Mouse (Mus musculus) stomach, postnatal 0 days (tissue): ENCODE data around the gene Cnr1. TPM values are rescaled to one million over a fixed set of nuclear protein-coding genes. Genes with fewer than 3 reads are reported as not detected.

ENCODE experiments used
- ATAC-seq: fragments of 200-750 bp; cut with Nextera tagmentation; 2 replicates; pipeline ENCODE4 v1.8.0; 2017; ENCODE audit not compliant: low FRiP score, low TSS enrichment
- DNase-seq: peaks from one replicate; pipeline ENCODE4 v3.0.0-alpha.2; 2016; ENCODE audit warnings: low spot score
- H3K27ac ChIP-seq: fragments of 300-500 bp; sonication (generic); replicated peaks from 2 replicates; pipeline ENCODE4 v1.5.1; 2014; ENCODE audit warnings: mild to moderate bottlenecking, control low read depth
- H3K27me3 ChIP-seq: fragments of 300-500 bp; sonication (generic); 2 replicates; pipeline ENCODE4 v1.6.1; 2014; ENCODE audit warnings: low read length; ENCODE audit not compliant: control insufficient read depth, insufficient read depth
- H3K36me3 ChIP-seq: fragments of 300-500 bp; sonication (generic); 2 replicates; pipeline ENCODE4 v1.6.1; 2014; ENCODE audit warnings: low read length, mixed read lengths; ENCODE audit not compliant: control insufficient read depth, insufficient read depth
- H3K4me1 ChIP-seq: fragments of 300-500 bp; sonication (generic); replicated peaks from 2 replicates; pipeline ENCODE4 v1.6.1; 2014; ENCODE audit warnings: antibody characterized with exemption; ENCODE audit not compliant: control insufficient read depth, insufficient read depth
- H3K4me2 ChIP-seq: fragments of 300-500 bp; sonication (generic); replicated peaks from 2 replicates; pipeline ENCODE4 v1.6.1; 2014; ENCODE audit warnings: low read depth, mild to moderate bottlenecking, control low read depth, moderate library complexity
- H3K4me3 ChIP-seq: fragments of 300-500 bp; sonication (generic); 2 replicates; pipeline ENCODE4 v1.5.1; 2014; ENCODE audit warnings: low read depth, low read length, control low read depth
- H3K9ac ChIP-seq: fragments of 300-500 bp; sonication (generic); 2 replicates; pipeline ENCODE4 v1.6.1; 2014; ENCODE audit warnings: mild to moderate bottlenecking, low read length, control low read depth, mixed read lengths
- H3K9me3 ChIP-seq: fragments of 300-500 bp; sonication (generic); 2 replicates; pipeline ENCODE4 v1.6.1; 2016; ENCODE audit warnings: low read length; ENCODE audit not compliant: control insufficient read depth
- CTCF ChIP-seq: IDR thresholded peaks from 2 replicates; pipeline ENCODE4 v1.5.1; 2016; ENCODE audit warnings: antibody characterized with exemption, low read depth, mild to moderate bottlenecking, moderate library complexity
- EP300 ChIP-seq: optimal IDR thresholded peaks from 2 replicates; pipeline ENCODE3; 2016; ENCODE audit warnings: antibody characterized with exemption
- WGBS: fragments of 180-500 bp; shearing (Covaris S2); extraction: QIAGEN DNeasy Blood & Tissue Kit; methylation state at CpG from one replicate; pipeline ENCODE4 v1.1.7; 2014; 5-methylcytosine and 5-hydroxymethylcytosine counted together
- polyA plus RNA-seq: library from polyadenylated mRNA; unstranded; fragments of >200 nt; fragmentation: Nextera tagmentation; extraction: Ambion mirVana; gene quantifications from 2 replicates; pipeline ENCODE4 v1.2.1, GENCODE M21; 2015

Cnr1 gene
- polyA plus RNA-seq, 1 experiment from 2014 or later: 0.86 TPM

DNA sequence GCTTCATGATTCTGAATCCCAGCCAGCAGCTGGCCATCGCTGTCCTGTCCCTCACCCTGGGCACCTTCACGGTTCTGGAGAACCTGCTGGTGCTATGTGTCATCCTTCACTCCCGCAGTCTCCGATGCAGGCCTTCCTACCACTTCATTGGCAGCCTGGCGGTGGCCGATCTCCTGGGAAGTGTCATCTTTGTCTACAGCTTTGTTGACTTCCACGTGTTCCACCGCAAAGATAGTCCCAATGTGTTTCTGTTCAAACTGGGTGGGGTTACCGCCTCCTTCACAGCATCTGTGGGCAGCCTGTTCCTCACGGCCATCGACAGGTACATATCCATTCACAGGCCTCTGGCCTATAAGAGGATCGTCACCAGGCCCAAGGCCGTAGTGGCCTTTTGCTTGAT is 19.5 kb downstream of the Cnr1 start:
- no peak for TF ChIP-seq CTCF
- no peak for TF ChIP-seq EP300

DNA sequence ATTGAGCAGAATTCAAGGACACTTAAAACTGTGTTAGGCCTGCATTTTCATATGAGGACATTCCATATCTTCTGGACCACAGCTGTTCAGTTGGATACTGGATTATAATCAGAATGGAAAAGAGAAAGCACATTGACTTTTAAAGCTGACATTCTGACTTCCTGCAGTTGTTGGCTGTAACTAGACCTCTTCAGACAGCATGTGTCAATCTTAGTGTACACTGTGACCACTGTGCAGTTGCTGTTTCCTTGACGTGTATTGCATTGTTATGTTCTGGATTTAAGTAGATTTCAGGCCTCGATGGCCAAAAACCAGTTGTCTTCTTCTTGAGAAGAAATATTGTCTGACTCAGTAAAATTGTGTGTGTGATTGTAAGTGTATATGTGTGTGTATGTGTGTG is 21.3 kb downstream of the Cnr1 start:
- H3K4me3 ChIP-seq: no peak overlapping the region
- no peaks in the 10 kb centered on the region for H3K36me3 ChIP-seq
- H3K27ac ChIP-seq: no peak overlapping the region
- H3K27me3 ChIP-seq: no peaks in the 10 kb centered on the region
- WGBS: 74% methylated on average over 2 of the region's 2 CpGs
- H3K4me1 ChIP-seq: no peaks in the 10 kb centered on the region
- H3K9me3 ChIP-seq: no peaks in the 10 kb centered on the region
- no peak for TF ChIP-seq EP300
- no peak for TF ChIP-seq CTCF
- no peak for ATAC-seq
- no peak overlapping the region for H3K9ac ChIP-seq
- H3K4me2 ChIP-seq: no peak overlapping the region
- DNase-seq: no peak

More for the DNA sequence above, 19.5 kb downstream of the Cnr1 start:
- Histone ChIP-seq H3K9ac (no peak overlapping the region), H3K9me3 (no peaks in the 10 kb centered on the region), H3K36me3 (no peaks in the 10 kb centered on the region), H3K4me3 (no peak overlapping the region), H3K27me3 (no peaks in the 10 kb centered on the region), H3K4me2 (no peak overlapping the region), H3K27ac (no peak overlapping the region), H3K4me1 (no peaks in the 10 kb centered on the region)
- no peak for ATAC-seq
- DNase-seq: no peak
- 95% methylated on average over 13 of the region's 13 CpGs for WGBS

DNA sequence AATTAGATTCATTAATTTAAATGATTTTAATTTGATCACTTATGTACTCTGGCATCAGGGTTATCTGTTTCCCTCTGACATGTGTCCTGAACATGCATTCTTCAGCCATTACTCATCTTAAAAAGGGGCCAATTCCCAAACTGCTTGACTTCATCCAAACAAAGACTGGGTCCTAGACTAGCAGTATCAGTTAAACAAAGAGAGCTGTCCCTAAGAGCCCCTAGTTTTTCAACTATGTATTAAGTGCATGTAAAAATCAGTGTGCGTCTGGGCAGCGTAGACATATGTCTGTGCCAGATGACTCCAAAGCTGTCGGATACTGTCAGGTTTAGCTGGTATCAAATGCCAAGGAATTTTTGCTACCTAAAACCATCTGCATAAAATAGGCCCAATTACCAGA is 23.2 kb downstream of the Cnr1 start:
- WGBS: 77% methylated on average over 3 of the region's 3 CpGs
- Histone ChIP-seq H3K4me2 (no peak overlapping the region), H3K9me3 (no peaks in the 10 kb centered on the region), H3K27ac (no peak overlapping the region), H3K4me3 (no peak overlapping the region), H3K4me1 (no peaks in the 10 kb centered on the region), H3K36me3 (no peaks in the 10 kb centered on the region), H3K9ac (no peak overlapping the region), H3K27me3 (no peaks in the 10 kb centered on the region)
- TF ChIP-seq EP300: no peak
- DNase-seq (no peak), ATAC-seq (no peak)

DNA sequence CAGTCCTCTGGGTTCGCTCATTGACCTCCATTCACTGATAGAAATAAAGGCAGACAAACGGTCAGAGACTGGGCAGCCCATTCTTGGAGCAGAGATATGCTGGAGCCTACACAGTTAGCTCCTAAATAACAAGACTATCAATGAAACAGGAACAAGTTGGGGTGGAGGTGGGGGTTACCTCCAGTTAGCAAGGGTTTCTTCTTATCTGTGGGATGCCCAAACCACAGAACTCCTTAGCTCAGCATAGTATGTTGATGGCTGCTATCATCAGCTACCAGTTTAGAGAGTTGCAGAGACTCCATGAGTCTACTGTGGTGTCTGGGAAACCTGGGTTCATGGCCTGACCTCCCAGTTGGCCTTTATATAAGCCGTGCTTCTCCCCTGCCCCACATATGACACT is 33.0 kb downstream of the Cnr1 start:
- H3K4me2 ChIP-seq: no peak overlapping the region
- no peak overlapping the region for H3K27ac ChIP-seq
- H3K27me3 ChIP-seq: no peaks in the 10 kb centered on the region
- WGBS: 83% methylated on average over 3 of the region's 3 CpGs
- H3K9me3 ChIP-seq: no peaks in the 10 kb centered on the region
- H3K36me3 ChIP-seq: no peaks in the 10 kb centered on the region
- no peak overlapping the region for H3K9ac ChIP-seq
- TF ChIP-seq CTCF (no peak), EP300 (no peak)
- ATAC-seq: no peak
- no peak for DNase-seq
- no peak overlapping the region for H3K4me3 ChIP-seq
- no peaks in the 10 kb centered on the region for H3K4me1 ChIP-seq

DNA sequence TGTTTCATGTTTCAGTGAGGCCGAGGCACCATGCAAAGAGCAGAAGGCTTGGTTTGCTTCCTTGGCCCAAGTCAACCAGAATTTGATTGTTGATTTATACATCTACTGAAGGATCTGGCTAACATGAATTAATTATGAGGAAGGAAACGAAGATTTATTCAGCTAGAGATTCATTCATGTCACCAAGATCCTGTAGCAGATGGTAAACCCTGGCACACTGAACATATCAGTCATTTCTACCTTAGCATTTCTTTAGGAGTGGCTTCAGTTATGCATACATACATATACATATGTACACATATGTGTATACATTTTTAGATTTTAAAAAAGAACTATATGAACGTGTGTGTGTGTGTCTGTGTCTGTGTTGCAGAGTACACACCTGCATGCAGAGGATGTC is 34.1 kb downstream of the Cnr1 start:
- Histone ChIP-seq H3K36me3 (no peaks in the 10 kb centered on the region), H3K4me3 (no peak overlapping the region), H3K4me2 (no peak overlapping the region), H3K27me3 (no peaks in the 10 kb centered on the region), H3K27ac (no peak overlapping the region), H3K9ac (no peak overlapping the region), H3K9me3 (no peaks in the 10 kb centered on the region), H3K4me1 (no peaks in the 10 kb centered on the region)
- no peak for ATAC-seq
- TF ChIP-seq CTCF (no peak), EP300 (no peak)
- 75% methylated on average over 3 of the region's 3 CpGs for WGBS
- DNase-seq: no peak

DNA sequence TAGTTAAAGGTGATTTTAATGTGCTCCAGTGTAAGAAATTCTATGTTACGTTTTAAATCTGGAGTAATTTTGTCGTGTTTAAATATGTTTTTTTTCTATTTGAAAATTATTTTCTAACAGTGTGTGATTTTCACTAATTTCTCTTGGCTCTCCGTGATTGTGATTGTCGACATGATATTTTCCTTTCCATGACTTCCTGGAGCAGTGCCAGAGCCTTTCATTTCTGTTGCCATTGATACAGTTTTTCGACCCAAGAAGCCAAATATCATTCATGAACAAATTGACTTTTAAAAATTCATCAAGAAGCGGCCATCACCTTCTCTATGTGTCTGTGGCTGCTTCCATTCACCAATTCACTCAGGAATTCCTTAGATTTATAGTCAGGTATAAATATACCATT is 35.4 kb downstream of the Cnr1 start:
- Histone ChIP-seq H3K36me3 (no peaks in the 10 kb centered on the region), H3K4me3 (no peak overlapping the region), H3K4me2 (no peak overlapping the region), H3K27me3 (no peaks in the 10 kb centered on the region), H3K4me1 (no peaks in the 10 kb centered on the region), H3K27ac (no peak overlapping the region), H3K9ac (no peak overlapping the region), H3K9me3 (no peaks in the 10 kb centered on the region)
- 80% methylated on average over 6 of the region's 6 CpGs for WGBS
- DNase-seq: no peak
- no peak for ATAC-seq
- TF ChIP-seq EP300 (no peak), CTCF (no peak)
